Mouse (Mus musculus): ENCODE data around the gene Dbil5.
A peak's percentile ranks its signal among the peaks of the same experiment; 100 is the strongest.
"Not testable (repeated sequence)": the region's sequence is repeated elsewhere in the genome, so short reads cannot be mapped to it uniquely, and the experiment has no call there.

The Dbil5 gene

DNA sequence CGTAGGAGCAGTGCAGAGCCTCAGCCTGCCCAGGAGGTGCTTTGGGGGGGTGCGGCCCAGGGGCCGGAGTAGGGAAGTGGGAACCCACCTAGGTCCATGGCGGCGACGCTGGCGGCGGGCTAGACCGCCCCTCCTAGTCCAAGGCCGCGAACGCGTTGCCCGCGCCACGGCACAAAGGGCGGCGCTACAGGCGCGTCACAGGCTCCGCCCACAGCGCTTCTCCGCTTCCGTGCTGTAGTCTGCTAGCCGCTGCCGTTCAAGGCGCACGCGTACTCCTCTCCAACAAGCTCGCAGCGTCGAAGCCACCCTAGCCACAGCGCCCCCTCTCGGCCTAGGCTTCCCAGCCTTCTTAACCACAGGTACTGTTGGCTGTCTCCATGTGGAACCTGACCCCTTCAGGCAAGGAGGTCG lies at the start of gene Dbil5, which contains the start of gene Gemin4:
Dbil5 (plus strand) TSS at position 219 of the 411 bp plus-strand sequence.
Gemin4 (minus strand) TSS at position 275 of the 411 bp plus-strand sequence.
- peak; percentile 95 for DNase-seq (ENCODE audit: low spot score)

DNA sequence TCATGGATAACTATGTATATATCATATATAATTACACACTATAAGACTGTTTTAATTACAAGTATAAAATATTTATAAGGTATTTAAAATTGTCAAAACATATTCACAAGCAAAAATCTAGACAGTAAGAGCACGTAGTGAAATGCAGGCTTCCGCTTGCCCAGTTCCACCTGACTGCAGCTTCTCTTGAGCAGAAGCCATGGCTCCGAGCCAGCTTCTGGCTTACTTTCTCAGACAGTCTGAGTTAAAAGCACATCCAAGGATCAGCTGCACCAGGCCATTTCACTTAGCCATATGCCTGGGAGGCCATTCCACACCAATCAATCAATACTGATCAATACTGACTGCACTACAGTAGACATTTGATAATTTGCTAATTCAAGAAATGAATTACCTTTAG lies 48.4 kb upstream of the Dbil5 start:
- no peak for DNase-seq (ENCODE audit: low spot score)

DNA sequence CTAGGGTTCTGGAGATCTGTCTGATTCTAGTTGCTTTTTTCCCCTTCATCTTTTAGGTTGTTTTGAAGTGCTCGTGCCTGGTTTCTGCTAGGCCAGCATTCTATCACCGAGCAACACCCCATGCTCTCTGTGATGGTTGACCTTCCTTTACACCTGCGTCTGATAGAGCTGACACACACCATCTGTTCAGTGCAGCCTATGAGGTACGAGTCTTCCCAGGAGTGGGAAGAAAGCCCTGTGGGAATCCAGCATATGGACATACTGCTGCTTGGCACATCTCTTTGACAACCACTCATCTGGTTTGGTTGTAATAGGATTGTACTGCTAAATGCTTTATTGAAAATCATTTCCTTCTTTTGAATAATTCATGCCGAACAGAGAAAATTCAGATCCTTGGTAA lies 47.2 kb upstream of the Dbil5 start:
- DNase-seq (ENCODE audit: low spot score) = no peak

DNA sequence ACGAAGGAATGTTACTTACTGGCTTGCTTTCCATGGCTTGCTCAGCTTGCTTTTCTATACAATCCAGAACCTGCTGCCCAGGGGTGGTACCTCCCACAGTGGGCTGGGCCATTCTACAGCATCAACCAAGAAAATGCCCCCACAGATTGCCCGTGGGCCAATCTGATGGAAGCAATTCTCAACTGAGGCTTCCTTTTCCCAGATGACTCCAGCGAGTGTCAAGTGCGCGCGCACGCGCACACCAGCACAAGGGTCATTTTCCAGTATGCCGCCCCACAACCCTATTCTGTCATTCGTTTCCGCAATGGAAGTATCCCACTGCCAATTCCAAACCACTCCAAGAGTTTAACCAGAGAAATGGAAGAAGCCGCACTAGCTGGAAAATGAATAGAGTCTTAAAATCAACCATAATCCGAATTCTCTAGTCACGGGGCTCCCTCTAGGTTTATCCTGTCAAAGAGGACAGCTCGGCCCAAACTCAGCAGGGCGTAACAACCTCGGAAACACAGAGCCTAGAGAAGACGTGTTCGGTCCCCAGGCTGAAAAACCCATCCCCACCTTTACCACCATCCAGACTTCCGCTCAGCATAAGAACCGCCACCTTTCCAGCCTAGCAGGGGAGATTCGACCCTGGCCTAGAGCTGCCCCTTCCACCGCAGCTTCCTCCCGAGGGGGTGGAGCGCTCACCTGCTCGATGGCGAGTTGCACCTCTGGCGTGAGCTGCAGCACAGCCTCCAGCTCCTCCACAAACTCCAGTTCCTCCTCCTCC lies 38.5 kb upstream of the Dbil5 start:
- DNase-seq (ENCODE audit: low spot score) = peak; percentile 20

DNA sequence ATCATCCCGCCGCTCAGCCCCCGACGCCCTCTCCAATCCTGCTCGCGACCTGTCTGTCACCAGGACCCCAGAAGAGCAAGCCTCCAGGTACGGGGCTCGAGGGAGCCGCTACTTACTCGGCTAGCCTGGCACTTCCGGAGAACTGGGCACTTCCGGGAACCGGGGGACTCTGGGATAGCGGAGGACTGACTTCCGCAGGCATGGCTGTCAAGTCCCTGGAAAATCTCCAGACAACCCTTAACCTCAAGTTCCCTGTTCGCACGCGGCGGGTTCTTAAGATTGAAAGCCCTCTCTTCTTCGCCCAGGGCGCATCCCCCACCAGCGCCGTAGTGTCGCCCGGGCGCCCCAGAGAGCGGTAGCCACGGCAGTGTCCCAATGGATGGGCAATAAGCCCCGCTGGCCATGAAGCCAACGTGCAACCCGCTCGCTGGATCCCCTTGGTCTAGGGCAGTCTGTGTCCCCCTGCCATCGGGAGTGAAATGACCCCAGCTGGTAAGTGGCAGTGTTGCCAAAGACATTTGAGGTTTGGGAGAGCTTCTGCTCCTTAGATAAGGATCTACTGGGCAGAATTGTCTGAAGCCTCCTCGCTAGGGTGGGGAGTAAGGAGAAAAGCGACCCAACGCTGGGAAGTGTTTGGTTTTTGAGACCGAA lies 37.8 kb upstream of the Dbil5 start, which contains the start of the genes Vps53 and Fam57a:
Vps53 (minus strand) TSS at position 153 of the 651 bp plus-strand sequence.
Fam57a (plus strand) TSS at position 177 of the 651 bp plus-strand sequence.
- DNase-seq (ENCODE audit: low spot score) = peak; percentile 92

DNA sequence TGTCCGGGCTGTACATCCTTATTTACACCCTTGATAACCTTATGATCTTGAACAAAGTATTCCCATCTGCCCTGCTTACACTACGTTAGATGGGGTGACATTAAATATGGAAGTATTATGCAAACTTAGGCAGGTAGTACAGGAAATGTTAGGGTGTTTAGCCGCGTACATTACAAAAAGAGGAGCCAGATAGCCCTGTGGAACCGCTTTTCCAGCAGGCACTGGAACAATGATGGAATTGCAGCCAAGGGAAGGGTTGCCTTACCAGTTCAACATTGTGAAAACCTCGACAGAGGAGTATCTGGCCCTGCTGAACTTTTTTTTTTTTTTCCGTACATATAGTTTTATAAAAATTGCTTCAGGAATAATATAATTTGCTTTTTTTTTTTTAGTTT lies 37.3 kb upstream of the Dbil5 start:
- DNase-seq (ENCODE audit: low spot score) = no peak

DNA sequence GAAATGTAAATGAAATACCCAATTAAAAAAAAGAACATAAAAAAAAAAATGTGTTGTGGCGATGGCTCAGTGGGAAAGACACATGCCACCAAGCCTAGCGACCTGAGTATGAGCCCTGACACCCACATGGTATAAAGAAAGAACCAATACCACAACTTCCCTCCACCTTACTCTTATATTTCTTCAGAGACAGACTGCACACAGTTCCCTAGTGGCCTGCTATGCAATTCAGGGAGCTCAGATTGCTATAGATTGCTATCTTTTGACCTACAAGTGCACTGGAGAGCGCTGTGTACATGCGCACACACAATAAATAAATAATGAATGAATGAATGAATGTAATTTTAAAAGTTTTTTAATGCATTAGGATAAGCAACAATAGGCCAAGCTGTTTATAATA lies 33.7 kb upstream of the Dbil5 start:
- no peak for DNase-seq (ENCODE audit: low spot score)

DNA sequence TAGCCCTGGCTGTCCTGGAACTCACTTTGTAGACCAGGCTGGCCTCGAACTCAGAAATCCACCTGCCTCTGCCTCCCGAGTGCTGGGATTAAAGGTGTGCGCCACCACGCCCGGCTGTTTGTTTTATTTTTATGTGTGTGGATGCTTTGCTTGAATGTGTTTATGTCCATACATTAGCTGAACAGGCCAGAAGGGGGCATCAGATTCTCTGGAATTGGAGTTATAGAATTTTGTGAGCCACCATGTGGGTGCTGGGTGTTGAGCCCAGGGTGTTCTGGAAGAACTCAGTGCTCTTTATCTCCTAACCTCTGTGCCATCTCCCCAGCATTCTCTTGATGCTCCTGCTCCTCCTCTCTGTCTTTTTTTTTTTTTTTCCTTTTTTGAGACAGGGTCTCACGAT lies 30.5 kb upstream of the Dbil5 start:
- DNase-seq (ENCODE audit: low spot score) = no peak

DNA sequence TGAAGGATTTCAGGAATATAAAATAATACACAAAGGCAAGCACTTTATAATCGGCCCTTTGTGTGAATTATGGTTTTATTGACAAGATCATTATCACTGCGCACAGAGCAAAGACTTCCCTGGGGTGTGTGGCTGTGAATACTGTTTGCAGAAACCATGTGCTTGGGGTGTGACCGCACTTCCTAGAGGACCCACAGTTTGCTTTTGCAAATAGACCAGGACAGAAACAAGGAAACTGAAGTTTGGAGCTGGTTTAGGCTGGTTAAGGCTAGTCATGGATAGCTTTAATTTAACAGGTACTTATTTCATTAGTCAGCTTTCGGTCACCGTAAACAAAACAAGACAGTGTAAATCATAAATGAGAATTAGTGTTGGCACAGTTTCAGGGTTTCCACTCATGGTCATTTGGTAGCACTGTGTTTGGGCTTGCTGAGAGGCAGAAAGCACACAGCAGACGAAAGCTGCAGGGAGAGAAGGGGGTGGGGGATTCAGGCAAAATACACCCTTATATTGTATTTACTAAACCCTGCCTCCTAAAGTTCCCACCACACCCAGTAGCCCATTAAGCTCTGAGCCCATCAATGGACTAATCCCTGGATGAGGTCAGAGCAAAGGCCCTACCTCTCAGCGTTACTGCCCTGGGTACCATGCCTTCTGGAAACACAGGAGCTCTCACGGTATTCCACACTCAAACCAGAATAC lies 21.0 kb upstream of the Dbil5 start:
- no peak for DNase-seq (ENCODE audit: low spot score)

DNA sequence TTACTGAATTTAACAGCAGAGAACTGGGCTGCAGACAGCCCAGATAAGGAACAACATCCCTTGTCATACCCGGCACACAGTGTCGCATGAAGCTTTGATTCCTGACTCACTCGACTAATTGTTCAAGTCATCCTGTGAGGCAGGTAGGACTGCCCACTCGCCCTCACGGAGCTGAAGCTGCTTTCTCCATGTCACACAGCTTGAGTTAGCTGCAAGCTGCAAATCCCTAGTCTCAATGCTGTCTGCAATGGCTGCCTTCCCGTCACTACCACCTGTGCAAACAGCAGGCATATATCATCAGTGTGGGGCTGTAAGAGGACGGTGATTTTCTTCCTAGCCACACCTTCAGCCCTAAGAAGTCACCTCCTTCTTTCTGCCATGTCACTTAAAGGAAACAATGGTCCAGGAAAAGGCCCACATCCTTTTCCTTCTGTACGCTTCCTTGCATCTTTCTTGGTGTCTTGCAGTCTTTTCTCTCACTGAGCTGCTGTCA lies 20.4 kb upstream of the Dbil5 start:
- DNase-seq (ENCODE audit: low spot score) = no peak

DNA sequence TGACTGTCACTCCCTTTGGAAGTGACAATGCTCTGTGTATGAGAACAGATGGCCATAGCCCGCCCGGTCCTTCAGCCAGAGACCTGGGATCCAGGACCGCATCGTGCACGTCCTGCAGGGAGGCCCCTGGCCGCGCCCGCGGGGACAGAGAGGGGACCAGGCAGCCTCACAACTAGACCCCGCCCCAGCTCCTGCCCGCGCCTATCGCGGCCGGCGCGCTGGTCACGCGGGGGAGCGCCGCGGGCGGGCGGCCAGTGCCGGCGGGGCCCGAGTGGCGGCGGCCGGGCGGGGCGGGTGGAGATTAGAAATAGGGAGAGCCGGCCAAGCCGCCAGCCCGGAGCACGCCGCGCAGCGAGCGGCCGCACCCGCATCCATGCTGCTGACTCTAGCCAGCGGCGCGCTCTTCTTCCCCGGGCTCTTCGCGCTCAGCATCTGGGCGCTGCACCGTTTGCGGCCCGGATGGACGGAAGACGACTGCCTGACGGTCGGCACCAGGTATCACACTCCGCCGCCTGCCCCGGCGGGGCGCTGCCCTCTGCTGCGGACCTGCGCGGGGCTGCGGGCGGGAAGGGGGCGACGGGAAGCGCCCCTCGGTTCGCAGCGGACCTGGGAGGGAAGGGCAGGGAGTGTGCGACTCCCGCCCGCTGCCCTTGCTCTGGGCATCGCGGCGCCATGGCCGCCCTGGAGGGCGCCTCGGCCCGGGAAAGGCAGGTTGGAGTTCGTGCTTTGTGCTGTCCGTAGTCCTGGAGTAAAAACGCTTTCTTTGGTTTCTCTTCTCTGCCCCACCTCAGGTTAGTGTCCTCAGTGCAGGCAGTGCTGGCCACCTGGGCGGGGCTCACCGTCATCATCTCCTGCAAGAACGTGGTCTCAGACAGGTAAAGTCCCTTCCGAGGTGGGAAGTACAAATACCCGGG lies 15.4 kb upstream of the Dbil5 start:
- DNase-seq (ENCODE audit: low spot score) = peak; percentile 73

DNA sequence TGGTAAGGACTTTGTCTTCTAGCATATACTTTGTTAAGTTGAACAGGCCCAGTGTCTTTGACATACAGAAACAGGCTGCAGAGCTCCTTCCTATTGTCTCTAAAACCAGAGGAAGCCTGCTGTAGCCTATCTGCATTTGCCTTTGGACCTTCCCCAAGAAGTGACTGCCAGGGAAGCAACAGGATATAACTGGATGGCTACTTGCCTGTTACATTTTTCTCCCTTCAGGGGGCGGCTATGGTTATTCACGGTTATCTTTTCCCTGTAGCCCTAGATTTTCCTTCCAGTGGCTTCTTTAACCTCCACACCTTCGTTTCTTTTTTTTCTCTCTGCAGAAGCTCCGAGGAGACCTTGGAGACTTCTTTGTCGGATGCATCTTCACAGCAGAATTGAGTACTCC lies 10.6 kb upstream of the Dbil5 start:
- DNase-seq (ENCODE audit: low spot score) = no peak

DNA sequence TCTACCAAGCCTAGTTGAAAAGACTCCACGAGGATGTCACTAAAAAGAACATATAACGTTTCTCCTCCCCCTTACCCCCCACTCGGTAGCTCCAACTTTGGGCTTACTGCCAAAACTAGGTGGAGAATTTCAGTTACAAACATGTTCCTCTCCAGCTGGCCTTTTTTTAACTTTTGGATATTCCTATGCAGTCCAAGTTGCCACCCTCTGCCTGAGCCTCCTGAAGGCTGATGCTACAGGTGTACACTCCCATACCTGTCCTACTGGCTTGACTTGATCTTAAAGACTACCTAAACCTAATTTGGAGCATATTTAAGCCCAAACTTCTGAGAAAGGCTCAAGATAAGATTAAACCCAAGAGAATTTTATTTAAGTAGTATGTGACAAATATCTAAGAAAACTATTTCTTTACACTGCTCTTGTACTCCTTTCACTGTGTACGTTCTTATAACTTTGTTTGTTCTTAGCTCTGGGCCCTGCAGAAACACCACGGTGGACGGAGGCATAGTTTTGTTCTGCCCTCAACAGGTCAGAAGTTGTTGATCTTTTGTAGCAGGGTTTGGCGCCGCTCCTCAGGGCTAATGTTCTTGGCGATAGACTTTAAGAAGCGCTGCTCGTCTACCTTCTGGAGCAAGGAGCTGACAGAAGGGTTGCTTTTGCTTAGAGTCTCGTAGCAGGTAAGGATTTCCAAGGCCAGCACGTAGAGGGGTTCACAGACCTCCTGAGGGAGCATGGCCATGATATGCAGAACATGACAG lies 7.0 kb upstream of the Dbil5 start:
- no peak for DNase-seq (ENCODE audit: low spot score)

DNA sequence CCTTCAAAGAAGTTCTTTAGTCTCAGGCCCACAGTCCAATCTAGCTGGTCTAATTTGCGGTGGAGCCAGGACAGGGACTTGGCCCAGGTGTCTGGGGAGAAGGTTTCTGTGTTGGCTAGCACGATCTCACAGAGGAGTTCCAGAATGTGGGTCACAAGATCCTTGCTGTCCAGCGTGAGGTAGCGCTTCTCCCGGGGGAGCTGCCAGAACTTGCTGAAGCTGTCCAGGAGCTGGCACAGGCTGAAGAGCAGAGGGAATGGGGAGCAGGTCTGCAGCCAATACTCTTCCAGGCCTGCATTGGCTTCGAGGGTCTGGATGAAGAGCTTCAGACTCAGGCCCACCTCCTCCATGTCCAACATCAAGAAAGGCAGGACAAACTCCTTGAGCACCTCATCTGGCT lies 5.8 kb upstream of the Dbil5 start:
- DNase-seq (ENCODE audit: low spot score) = not testable (repeated sequence)

DNA sequence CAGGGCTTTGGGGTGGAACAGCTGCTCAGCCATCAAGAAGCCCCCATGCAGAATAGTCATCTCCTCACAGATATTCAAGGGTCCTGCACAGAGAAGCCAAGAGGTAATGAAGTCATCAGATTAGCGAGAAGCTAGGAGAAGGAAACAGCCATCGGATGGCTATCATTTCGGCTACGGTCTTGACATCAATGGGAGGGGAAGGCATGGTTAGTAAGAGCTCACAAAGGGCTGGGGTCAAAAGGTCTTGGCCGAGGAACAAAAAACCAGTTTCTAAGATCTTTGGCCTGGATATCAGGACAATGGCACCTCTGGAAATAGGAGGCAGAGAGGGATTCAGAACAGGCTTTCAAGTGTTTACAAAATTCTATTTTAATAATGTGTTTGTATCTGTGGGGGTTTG lies 3.6 kb upstream of the Dbil5 start:
- DNase-seq (ENCODE audit: low spot score) = no peak

DNA sequence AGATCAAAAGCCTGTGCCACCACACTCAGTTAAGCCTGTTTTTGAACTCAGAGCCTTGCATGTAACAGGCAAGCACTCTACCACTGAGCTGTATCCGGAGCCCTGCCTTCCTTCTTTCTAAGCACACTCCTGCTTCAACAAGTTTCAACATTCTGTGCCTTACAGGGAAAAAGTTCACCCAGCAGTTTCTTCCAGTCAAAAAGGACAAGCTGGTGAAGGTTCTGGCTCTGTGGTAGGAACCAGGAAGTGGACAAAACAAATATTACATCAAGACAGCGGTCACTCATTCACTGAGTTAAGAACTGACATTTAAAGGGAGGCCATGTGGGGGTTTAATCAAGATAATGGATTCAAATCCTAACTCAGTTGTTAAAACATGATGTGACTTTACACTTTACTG lies 2.4 kb upstream of the Dbil5 start:
- no peak for DNase-seq (ENCODE audit: low spot score)

DNA sequence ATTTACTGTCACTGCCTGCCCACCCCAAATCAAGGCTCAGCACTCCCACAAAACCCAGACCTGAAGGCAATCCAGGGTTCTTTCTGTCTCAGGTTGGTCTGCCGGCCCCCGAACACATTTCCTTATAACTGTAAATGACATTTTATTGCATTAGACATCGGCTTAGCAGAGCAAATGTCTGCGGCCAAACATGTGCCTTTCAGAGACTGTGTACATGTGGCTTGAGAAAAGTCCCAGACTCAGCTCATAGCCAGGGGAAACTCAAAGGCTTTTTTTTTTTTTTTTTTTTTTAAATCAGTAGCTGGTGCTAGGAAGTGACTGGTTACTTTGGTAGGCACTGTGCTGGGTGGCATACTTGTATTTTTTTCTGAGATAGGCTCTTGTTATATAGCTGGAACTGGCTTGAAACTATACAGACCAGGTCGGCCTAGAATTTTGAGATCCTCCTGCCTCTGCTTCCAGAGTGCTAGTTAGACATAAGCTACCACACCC lies 1.3 kb upstream of the Dbil5 start:
- DNase-seq (ENCODE audit: low spot score) = no peak

DNA sequence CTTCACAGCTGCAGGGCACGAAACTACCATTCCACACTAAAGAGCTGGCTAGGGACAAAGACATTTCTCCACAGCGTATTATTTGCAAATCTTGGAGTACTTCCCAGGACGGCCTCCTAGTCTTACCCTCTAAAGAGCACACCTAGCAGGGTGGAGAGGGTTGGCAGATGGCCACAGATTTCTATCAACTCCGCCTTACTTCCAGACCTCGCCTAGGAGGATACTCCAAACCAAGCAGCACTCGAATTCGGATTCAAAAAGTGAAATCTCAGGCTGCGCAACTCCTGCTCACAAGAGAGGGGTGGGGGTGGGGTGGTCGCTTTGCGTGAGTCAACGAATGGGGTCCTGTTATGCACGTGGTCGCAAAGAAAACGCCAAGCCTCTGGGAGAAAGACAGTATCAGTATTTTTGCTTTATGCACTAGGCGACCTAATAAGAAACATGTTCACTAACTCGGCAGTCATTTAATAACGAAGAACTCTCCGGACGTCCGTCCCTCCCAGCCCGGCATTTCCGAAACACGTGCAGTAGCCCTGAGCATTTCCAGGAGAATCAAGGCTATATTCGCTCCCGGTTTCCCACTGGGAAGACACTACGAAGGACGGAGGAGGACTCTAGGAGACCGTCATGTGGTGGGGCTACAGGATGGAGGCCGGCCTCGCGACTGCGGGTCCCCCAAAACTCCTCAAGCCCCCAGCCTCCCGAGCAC lies 573 bp upstream of the Dbil5 start:
- DNase-seq (ENCODE audit: low spot score) = peak; percentile 36

DNA sequence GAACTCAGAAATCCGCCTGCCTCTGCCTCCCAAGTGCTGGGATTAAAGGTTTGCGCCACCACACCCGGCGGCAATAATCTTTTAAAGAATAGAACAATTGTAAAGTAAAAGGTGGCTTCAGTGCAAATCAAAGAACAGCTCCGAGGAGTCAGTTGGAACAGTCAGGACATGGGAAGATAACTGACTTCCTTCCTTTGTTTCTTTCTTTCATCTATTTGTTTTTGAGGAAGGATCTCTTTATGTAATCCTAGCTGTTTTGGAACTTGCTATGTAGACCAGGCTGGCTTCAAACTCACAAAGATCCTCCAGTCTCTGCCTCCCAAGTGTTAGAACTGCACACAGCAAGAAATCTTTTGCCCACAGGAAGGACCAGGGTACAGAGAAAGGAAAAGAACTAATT lies 7.2 kb downstream of the Dbil5 start:
- DNase-seq (ENCODE audit: low spot score) = no peak

DNA sequence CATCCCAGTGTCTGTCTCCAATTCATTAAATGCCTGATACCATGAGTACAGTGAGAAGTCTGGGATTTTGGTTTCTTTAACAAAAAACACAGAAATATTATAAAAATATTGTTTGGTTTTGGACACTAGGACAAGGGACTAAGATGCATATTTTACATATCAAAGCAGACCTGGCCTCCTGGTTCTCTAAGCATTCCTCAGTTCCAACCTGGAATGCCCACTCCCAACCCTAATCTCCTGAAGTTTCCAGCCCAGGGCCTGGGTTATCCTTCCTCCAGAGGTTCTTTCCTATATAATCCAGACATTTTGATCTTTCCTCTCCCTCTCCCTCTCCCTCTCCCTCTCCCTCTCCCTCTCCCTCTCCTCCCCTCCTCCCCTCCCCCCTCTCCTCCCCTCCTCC lies 7.6 kb downstream of the Dbil5 start:
- DNase-seq (ENCODE audit: low spot score) = no peak
